Mouse (Mus musculus) thymus, postnatal 10 days (tissue): ENCODE data around the gene Mptx2.
"Not testable (repeated sequence)": the region's sequence is repeated elsewhere in the genome, so short reads cannot be mapped to it uniquely, and the experiment has no call there.

Experiments used
- DNase-seq, 2 experiments: peaks; one replicate each; pipeline ENCODE4 v3.0.0; 2021; ENCODE audit warnings: low spot score in 2 of 2

Mptx2 gene

DNA sequence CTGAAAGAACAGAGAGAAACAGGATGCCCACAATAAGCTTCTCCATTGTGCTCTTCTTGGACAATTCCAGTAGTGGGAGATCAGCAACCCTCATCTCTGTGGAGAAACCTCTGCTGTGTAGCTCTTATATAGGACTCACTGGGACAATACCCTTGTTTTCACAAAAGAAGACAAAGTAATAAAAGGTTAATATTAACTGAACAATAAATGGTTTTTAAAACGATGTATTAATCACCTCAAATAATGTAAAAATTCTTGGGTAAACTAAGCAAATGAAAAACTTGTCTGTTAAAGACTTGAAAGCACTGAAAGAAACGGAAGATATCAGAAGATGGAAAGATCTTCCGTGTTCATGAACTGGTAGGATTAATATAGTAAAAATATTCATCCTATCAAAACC, at the start of gene Mptx2:
TSS of gene Mptx2 (minus strand) at position 101 of the 400 bp plus-strand sequence.
- no peak for DNase-seq

GRCm38 (mm10) chr1:173326552-173326951, 49.0 kb upstream of the Mptx2 start:
- no peak for DNase-seq

DNA sequence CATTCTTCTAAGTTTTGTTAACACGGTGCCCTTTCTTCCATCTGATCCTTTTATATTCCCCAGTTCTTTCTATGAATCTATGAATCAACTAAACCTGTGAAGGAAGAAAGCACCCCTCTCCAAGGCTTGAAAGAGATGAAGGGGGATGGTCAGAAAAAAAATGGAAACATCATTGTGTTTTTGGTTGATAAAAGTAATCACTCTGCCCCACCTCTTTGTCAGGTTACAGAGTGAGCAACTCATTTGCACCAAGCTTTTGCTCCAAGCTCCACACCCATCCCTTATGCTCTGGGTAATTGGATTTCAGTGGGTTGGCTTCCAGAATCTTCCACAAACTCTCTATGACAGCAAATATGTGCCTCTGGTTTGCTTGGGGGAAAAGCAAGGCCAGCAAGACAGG, 47.8 kb upstream of the Mptx2 start:
- no peak for DNase-seq

- no peak for DNase-seq
Measured at GRCm38 (mm10) chr1:173324961-173325360, 47.4 kb upstream of the Mptx2 start.

DNA sequence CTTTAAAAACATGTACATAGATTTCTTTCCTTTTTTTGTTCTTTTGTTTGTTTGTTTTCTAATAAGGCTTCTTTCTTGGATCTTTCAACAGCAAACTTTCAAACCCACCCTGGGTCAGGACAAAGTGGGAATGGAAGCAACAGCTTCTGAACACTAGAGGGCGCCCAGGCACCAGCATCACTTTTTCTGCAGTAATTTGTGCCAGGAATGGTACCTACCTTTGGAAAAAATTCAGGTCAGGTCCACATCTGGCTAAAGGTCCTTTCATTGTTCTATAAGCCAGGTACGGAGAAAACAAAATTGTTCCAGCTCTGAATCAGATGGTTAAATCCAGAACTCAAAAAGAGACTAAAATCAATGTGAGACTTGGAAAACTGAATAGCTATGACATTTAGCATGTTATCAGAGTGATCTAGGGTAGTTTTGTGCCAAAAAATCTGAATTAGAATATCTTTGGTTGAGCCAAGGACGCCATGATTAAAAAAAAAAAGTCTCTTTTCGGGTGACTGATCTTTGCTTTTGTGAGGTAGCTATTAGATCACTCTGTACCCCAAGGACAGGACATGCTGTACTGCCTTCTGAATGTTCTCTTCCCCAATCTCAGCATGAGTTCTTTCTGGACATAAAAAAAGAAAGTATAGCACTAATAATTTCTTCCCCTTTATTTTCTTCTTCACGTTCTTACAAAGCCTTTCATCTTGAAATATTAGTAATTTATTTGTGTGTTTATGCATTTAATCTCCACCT, 46.4 kb upstream of the Mptx2 start:
- peak in 1 of 2 experiments; percentile 8 for DNase-seq

GRCm38 (mm10) chr1:173322249-173322627, 44.7 kb upstream of the Mptx2 start:
- DNase-seq, result no peak

- DNase-seq, result no peak
Measured at GRCm38 (mm10) chr1:173321593-173322248, 44.1 kb upstream of the Mptx2 start.

DNA sequence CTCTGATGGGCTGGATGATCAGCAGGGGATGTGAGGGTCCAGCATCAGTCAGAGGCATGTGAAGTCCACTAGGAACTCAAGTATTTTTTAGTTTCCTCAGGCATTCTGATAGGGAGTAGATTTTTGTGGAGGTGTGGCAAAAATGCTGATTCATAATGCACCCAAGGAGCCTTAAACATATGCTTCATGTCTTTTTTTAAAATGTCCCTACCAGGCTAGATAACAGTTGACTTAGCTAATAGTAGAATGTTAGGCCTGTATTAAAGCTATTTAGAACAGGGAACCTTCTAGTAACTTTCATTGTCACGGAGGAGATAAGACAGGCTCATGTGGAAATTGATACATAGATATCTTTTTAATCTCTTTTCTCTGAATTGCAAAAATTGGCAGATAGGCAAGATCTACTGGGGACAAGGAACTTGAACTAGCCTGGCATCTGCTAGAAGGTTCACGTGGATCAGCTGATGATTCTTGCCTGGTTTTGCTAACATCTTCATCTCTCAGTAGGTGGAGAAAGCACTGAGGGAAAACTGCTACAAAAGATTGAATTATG, 40.4 kb upstream of the Mptx2 start:
- DNase-seq, result no peak

DNA sequence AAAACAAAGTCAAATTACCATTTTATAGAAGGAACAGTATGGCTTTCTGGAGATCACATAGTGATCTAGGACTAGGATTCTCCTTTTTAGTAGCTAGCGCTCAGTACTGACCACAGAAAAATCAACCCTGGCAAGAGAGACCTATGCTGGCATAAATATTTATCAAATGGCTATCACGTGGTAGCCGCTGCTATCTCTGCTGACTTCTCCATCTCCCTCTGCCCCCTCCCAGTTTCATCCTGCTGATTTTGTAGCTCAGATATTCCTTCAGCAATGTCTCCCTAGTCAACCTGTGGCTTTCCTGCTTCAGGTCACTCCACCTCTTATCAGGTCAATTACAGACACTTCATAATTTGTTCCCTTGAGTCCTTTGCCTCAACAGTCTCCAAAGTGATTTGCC, 38.1 kb upstream of the Mptx2 start:
- DNase-seq, result no peak

DNA sequence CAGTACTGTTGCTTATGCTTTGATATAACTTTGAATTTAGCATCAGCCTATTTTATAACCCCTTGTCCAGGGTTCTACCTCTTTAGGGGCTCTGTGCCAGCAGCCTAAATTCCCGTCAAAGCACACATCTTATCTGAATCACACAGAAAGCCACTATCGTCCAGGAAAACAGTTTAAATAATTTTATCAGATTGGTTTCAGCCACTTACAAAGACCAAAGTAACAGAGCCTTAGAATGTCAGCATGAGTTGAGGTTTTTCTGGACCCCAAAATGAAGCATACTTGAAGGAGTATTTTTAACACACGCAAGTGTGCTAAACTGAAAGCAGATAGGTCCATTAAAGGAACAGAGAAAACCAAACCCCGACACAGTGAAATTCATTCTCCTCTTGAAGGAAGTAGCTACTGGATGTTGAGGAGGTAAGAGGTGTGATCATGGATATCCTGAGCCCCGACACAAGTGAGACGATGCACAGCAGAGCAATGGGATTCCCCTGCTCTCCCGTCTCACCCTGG, 36.0 kb upstream of the Mptx2 start:
- DNase-seq, result not testable (repeated sequence)

DNA sequence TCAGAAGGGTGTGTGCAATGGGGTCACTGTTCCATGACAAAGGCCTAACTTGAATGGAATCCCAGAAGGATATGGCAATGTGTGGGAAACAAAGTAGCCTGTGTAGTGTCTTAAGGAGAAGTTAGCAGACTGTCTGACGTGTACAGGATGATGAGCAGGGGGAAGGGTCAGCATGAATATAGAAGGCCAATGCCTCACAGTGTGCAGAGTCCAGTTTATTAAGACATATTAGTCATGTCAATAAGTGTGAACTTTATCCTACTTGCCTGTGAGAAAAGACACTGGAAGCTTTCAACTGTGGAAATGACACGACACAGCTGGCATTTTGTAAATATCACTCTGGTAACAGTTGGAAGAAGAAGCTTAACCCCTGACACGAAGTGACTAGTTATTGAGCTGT, 25.2 kb upstream of the Mptx2 start:
- DNase-seq, result not testable (repeated sequence)

- DNase-seq, result no peak
Measured at GRCm38 (mm10) chr1:173265701-173266100, 11.9 kb downstream of the Mptx2 start, which contains the start of gene Olfr418. Gene Olfr418, plus strand, starts transcription at chr1:173266001.

DNA sequence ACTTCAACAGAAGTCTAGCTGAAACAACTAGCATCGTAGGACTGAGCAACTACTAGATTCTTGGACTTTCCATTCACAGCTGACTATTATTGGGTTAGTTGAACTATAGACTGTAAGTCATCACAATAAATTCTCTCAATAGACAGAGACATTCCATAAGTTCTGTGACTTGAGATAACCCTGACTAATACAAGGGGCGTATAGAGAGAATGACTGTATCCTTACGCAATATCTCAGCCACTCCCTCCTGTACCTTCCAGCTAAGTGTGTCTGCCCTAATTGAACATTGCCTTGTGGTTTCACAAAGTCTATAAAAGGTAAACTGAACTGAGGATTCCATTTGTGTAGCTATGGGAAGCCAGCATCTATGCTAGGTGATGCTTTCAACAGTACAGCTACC, 27.7 kb downstream of the Mptx2 start:
- no peak for DNase-seq

DNA sequence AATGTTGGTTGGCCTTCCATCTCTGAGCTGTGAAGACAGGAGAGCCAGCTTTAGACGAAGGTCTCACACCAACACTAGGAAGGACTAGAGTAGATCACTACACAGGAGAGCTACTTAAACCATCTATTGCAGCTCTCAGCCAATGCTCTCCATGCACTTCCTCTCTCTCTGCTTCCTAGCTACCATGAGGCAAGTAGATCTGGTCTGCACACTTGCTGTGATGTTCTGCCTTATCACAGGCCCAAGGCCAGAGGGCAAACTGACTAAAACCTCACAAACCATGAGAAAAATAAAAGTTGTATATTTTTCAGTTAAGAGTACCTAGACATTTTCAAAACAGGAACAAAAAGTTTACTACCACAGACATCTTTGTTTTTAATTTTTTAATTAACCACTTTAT, 40.6 kb downstream of the Mptx2 start:
- DNase-seq, result not testable (repeated sequence)

- DNase-seq, result no peak
Measured at GRCm38 (mm10) chr1:173227081-173227480, 50.5 kb downstream of the Mptx2 start, which contains the start of gene Fcer1a. Gene Fcer1a, minus strand, starts transcription at chr1:173227214.
